Mouse (Mus musculus) retina, adult 2 months (tissue): ENCODE data around the gene Tmem221.

ENCODE experiments used
- DNase-seq: peaks from one replicate; pipeline ENCODE4 v3.0.0-alpha.2; 2012; ENCODE audit warnings: low read depth, low spot score

Tmem221 gene

DNA sequence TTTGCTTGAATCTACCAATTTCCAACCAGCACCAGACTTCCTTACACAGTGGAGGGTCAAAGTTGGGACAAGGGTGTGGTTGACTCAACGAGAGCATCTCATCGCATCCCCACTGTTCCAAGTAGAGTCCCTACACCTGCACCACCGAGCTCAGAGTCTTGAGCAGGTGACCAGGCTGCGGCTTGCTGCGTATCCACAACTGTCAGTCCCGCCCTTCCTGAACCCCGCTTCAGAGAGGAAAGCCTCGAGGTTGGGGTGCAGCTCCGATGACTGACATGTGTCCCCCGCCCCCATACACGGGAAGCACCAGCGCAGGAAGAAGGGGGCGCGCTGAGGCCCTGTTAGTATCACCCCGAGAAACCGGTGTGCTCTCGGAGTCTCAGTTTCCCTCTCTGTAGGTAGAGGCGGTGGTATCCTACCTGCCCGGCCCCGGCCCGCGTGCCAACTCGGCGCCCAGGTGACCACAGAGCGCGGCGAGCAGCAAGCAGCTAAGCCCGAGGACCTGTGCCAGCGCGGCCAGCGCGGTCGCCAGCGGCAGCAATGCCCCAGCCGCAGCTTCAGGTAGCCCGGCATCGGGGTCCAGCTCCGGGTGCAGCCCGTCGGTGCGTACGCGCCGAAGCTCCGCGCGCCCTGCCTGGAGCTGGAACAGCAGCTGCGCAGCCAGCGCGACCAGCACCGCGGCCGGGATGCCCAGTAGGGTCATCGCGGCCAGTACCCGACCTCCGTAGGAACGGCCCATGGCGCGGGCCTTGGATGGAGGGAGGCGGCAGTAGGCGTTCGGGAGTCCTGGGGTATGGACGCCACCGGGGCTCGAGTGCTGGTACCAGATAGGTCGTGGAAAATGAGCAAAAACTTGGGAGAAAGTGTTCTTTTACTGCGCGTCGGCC lies at the start of gene Tmem221:
Tmem221 (minus strand) TSS at position 801 of the 887 bp plus-strand sequence.
- DNase-seq: no peak

DNA sequence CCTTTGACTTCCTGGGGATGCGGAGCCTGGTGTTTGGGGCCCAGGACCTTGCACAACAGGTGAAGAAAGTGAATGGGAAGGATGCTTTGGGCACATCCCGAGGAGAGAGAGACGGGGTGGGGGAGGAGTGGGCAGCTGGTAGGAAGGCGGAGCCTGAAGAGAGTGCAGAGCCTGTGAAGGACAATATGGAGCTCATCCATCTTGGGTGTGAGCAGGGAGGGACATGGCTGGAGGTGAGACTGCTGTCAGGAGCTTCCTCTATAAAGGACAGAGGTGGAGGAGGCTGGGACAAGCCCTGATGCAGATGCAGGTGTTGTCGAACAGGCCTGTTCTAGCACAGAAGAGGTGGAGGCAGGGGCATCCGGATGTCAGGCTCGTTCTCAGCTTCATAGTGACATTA lies 45.4 kb upstream of the Tmem221 start:
- DNase-seq: no peak

DNA sequence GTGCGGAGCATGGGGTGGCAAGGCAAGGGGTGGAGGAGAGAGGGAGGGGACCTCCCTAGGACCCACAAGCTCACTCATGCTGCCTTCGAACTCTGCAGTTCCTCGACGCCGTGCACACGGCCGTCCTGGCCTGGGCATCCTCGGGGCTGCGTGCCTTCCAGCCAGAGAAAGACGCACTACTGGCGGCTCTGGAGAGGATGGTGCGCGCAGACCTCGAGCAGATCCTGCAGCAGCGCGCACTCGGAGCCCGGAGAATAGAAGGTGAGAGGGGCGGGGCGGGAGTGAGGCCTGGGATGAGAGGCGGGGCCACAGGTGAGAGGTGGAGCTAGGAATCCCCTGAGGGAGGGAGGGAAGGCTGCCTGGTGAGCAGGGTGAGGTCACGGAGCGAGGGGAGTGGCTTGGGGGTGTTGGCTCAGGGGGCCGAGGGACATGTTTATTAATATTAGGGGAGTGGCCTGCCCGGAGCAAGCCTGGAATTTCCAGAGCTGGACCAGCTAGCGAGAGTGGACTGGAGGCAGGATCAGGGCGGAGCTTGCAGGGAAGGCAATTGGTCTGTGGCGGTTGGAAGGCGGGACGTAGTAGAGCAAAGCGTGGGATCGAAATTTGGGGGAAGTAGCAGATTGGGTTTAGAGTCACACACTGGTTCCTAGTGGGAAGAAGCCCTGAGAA lies 44.1 kb upstream of the Tmem221 start:
- peak; percentile 70 for DNase-seq

DNA sequence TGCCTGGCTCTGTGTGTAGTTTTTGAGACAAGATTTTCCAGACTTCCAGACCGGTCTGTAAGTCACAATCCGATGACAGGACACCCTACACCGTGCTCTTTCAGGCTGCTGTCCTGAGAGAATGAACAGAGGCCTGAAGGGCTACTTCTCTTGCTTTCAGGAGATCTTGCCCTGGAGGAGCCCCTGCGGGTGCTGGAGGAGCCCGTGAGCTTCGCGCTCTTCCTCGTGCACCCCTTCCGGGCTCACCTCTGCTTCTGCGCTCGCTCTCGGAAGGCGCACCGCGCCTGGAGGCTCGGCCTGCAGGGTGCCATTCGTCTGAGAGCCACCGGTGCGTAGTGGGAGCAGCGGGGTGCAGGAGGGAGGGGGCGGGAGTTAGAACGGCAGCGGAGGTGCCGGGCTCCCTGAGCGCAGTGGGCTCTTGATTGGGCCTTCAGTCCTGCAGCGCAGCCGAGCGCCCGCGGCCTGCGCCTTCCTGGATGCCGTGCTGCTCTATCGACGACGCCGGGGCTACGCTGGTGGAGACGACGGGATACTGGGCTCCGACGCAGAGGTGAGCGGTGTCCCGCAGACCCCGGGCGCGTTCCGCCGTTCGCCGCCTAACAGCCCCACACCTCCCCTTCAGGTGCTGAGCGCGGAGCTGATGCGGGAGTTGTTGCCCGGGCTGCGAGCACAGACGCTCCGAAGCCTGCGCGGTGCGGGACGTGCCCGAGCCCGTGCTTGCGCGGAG lies 43.4 kb upstream of the Tmem221 start:
- no peak for DNase-seq

DNA sequence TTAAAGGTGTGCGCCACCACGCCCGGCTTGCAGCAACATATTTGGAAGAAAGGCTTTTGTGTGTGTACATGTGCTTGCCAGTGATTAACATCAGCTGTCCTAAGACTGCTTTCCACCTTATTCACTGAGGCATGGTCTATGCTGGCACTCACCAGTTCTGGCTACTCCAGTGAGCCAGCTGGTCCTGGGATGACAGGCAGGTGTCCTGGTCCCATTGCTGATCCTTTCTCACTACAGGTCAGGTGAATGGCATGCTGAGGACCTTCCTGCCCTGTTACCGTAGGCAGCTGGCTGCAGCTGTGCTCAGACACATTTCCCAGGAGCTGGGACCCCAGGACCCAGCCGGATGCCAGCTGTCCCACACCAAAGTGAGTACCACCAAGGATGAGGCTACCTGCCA lies 40.2 kb upstream of the Tmem221 start:
- DNase-seq: no peak

DNA sequence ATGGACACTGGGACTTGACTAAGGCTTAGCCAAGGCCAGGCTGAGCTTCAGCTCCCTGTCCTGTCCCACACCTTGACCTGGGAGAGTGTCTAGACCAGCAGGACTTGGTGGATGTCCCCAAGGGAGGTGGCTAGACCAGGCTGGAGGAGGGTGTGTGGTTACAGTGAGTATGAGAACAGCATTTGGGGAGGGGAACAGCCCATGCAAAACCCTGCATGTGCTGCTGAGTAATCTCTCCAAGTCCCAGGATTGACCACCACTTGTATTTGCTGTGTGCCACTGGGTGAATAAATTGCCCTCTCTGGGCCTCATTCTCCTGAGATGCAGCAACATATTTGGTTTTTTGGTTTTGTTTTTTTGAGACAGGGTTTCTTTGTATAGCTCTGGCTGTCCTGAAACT lies 39.7 kb upstream of the Tmem221 start:
- DNase-seq: no peak

DNA sequence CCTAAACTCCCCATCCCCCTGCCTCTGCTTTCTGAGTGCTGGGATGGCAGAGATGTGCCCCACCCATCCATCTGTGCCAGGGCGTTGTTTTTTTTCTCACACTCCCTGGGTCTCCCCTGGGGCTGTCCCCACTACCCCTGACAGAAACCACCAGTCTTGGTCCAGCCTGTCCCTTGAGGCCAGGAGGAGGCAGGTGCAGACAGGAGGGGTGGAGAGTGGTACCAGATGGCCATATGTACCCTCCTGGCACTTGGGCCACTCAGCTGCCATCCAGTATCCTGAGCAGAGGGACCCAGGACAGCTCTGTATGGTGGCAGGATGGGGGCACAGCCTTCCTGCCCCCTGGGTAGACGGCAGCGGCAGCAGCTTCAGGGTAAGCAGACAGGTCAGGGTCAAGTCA lies 38.8 kb upstream of the Tmem221 start, which contains the start of gene Fam129c:
Fam129c (plus strand) TSS at position 198 of the 400 bp plus-strand sequence.
- DNase-seq: no peak

DNA sequence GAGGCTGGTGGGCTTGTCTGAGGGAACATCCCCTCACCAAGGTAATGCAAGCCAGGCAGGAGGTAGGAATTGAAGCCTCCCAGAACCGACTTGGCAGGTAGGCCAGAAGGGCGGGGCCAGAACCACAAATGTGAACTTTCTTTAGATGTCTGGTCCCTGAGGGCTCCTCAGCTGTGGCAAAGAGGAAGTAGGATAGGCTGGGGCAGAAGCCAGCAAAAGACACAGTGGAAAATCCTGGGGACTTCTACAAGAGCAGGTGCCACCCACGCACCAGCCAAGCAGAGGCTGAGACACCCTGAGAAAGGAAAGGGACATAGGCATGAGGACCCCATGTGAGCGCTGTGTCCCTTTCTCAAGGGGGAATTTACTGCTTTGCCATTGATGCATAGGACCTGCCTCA lies 38.1 kb upstream of the Tmem221 start:
- no peak for DNase-seq

DNA sequence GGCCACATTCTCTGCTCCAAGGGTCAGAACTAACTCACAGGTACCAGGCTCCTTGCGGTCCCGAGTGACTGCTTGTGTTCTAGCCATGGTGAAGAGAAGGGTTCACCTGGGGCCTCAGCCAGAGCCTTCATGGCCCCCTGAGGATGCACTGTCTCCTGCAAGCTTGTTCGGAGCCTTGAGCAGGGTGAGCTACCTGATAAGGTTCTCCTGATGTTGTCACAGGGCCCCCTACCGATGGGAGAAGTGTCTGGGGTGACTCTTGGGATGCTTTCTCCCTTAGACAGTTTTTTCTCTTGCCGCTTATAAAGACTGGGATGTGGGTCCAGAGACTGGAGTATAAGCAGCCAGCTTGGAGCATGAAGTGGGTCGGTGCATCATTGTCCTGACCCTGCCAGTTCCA lies 37.7 kb upstream of the Tmem221 start:
- no peak for DNase-seq

DNA sequence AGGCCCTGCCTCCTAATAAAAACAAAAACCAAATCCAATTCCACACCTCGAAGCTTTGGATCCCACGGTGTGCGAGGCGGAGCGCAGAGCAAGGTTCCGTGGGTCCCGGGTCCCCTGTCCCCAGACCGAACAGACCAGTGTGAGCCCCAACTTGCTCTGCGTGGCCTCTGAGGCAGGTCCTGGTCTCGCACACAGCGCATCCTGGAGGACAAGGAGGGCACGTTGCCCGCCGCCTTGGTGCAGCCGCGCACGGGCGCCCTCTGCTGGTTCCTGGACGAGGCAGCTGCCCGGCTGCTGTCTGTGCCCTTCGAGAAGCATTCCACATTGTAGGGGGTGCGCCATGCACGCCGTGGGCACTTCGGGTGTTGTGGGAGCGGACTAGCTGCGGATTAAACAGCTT lies 37.2 kb upstream of the Tmem221 start:
- DNase-seq: peak; percentile 63

DNA sequence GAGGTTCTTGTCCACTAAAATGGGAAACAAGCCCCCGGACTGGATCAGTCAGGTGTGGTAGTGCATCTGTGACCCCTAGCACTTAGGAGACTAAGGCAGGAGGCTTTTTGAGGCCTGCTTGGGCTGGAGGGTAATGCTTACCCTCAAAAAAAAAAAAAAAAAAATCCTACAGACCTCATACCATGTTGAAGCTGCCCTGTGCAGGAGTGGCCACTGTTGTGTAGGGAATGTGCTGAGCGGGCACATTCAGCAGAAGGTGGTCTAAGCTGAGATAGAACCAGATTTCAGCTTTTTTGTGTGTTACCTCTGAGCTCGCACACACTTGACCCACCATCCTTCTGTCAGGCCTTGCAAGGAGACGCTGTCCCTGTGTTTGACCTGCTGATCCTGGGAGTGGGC lies 35.7 kb upstream of the Tmem221 start:
- no peak for DNase-seq

DNA sequence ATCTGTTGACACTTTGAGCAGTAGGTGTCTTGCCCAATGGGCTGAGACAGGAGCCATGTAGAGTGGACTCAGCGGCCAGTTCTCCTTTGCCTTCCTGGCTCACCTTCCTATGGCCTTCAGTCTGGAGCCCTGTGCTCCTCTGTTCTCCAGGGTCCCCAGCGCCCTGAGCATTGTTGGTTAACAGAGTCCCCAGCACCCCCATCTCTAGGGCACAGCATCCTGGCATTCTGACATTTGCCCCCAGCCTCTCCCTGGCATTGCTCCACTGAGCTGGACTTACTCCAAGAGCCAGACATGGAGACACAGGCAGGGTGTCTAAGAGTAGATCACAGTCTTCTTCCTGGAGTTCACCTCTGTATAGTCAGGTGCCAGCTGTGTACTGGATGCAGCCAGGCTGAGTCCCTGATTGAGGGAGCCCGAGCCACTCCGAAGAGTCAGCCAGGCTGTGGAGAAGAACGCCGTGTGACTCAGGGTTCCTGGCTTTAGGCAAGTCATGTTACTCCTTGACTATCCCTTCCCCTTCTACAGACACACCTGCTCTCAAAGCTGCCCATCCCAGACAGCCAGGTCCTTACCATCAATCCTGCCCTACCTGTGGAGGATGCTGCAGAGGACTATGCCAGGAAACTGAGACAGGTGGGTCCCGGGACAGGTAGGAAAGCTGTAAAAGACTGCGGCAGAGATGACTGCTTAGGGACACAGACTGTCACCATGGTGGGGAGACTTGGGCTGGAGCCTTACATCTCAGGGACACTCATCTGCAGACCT lies 35.1 kb upstream of the Tmem221 start:
- no peak for DNase-seq

DNA sequence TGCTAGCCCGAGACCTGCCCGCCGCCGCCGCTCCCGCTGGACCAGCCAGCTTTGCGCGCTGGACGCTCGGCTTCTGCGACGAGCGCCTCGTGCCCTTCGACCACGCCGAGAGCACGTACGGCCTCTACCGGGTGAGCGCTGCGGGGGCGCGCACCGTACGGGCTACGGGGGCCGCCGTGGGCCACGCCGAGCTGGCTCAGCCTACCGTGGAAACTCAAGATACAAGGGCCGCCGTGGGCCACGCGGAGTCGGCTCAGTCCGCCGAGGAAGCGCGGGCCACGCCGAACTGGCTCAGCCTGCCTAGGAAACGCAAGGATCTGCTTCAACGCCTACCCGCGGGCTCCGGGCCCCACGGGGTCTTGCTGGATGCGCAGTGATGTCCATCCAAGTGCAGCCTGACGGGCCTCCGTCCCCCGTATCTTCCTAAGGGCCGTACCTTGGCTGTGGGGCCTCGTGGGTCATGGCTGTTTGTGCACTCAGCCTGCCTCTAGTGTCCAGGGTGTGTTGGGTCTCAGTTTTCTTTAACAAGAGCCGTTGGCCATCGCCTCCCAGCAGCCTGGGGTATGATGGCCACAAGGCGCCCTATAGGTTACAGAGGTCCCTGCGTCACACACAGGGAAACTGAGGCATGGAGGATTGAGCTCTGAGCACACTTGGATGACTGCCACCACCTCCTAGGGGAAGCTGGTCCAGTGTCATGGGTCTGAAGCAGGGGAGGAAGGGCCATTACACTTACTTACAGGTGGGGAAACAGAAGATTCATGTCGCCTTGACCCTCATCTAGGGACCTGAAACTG lies 33.9 kb upstream of the Tmem221 start:
- DNase-seq: peak; percentile 56

DNA sequence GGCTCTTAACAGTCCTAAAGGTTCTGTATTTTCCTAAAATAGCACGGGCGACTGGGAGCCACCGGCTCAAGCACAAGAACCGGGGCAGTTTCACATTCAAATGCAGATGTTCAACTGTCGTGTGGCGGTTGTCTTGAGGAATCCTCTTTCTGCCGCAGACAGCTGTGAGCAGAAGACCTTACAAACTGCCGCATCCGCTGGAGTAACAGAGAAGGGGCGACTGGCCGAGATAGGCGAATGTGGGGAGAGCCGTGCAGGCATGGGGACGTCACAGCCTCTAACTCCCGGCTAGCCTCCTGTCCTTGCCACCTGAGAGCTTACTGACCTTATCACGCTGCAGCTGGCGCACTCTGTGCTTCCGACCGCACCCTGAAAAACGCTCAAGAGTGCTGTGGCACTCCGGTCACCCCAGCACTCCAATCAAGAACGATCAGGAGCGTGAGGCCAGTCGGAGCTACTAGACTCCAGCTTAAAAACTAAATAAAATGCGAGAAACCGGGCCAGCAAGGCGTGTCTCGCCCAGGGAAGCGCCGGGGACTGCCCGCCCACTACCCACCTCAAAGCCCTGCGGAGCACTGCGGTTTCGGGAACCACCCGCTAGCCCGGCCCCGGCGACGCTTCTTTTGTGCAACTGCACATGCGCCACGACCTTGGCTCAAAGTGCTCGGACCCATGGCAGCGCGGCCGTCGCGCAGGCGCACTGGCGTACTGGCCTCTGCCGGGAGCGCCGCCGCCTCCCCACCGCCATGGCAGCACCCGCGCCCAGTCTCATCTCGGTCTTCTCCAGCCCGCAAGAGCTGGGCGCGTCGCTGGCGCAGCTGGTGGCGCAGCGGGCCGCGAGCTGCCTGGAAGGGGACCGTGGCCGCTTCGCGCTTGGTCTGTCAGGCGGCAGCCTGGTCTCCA lies 33.1 kb upstream of the Tmem221 start, which contains the start of gene Pgls:
Pgls (plus strand) TSS at position 706 of the 903 bp plus-strand sequence.
- DNase-seq: peak; percentile 87

DNA sequence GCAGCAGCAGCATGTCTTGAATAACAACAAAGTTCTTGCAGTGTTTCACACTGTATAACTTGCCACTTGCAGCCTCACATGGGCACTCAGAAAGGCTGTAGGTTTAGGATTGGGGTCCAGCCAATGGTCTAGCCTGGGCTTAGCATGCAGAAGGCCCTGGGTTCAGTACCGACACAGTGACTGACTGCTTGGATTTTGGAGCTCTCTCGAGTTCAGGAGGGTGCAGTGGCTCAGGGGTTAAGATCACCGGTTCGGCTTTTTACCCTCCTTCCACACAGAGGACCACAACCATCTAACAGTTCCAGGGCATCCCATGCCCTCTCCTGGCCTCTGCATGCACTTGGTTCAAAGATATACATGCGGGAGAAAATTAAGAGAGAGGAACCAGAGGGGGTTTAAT lies 32.3 kb upstream of the Tmem221 start:
- DNase-seq: no peak

DNA sequence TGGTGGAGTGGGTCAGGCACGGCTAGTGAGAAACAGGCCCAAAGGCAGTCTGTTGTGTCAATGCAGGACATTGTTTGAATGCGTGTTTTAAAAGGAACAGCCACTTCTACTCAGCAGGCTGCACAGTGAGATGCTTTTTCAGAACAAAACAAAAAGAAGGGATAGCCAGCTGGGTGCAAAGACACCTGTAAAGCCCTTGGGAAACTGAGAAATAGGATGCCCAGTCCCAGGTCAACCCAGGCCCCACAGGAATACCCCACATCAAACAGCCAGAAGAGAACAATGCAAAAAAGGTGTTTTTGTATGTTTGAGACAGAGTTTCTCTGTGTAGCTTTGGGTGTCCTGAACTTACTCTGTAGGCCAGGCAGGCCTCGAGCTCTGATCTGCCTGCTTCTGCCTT lies 30.1 kb upstream of the Tmem221 start:
- DNase-seq: no peak

DNA sequence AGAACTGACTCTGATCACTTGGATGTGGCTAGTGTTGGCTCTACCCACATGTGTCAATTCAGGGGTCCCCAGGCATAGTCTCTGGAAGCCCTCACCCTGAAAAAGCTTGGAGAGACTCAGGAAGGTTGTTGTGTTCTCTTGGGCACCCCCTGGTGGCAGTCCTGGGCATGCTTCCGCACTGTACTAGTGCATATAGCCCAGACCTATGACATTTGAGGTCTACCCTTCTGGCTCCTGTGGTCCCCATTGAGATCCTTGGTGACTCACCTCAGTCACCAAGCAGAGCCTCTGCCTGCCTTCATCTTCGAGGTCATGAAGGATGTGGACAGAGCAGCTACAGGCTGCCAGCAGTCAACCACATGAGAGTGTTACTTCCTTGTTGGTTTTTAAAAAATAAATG lies 28.2 kb upstream of the Tmem221 start:
- no peak for DNase-seq

DNA sequence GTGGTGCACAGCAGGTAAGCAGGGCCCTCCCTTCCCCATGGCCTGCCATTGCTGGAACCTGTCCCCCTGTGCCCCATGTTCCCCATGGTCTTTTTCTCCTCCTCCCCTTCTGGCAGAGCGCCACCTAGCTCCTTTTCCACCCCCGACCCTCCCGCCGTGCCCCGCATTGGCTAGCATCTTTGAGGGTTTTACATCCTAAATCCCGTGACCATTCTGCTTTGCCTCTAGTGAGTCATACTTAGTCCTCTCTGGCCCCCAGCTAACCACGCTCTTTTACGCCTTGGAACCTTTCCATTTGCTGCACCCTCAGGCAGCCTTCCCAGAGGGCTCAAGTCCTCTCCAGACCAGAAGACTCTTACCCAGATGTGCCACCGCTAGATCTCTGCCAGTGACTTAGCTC lies 21.5 kb upstream of the Tmem221 start:
- no peak for DNase-seq

DNA sequence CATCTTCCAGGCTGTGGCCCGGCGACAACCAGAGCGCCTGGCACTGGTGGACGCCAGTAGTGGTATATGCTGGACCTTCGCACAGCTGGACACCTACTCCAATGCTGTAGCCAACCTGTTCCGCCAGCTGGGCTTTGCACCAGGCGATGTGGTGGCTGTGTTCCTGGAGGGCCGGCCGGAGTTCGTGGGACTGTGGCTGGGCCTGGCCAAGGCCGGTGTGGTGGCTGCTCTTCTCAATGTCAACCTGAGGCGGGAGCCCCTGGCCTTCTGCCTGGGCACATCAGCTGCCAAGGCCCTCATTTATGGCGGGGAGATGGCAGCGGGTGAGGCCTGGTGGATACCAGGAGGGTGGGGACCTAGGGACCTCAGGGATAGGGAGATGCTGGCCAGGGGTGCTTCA lies 20.8 kb upstream of the Tmem221 start:
- no peak for DNase-seq

DNA sequence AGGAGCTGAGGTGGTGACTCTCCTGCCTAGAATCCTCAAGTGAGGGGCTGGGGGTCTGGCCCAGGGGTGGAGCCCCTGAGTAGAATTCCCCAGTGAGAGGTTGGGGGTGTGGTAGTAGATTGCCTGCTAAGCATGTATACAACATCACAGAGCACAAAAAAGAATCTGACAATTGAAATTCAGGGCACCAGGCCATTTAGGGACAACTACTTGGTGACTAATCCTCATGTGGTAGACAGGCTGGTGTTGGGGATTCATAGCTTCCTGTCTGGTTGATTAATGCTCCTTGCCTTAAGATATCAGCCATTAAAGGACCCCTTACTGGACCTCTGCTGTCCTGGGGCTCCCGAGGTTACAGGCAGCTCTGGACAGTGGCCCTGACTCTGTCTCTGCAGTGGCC lies 20.3 kb upstream of the Tmem221 start:
- DNase-seq: no peak
